Comparison of ENCODE assay signal across 17 mouse cellular contexts in the genomic region with DNA sequence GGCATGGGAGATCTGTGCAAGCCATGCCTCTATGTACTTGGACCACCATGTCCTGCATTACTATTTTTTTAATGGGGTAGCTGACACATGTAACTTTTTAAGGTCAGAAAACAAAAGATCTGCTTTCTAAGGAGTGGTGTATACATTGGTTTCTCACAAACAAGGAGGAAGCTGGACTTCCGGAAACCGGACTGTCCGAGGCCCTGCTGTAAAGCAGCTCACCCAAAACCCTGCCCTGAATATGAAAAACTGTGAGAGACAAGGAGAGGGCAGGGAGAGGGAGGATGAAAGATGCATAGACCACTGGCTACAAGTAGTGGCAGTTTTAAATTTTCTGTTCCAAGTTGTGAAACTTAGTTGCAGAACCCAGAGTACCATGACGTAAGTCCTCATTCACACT. TPM values are rescaled to one million over a fixed set of nuclear protein-coding genes. Genes with fewer than 3 reads are reported as not detected.
"Had no signal": no experiment of that assay in that cellular context is flagged by ENCODE, and none has a peak within 500 bp of the region (broad histone marks: within the 10 kb centered on the region; RNA-seq: fewer than 3 reads in every experiment).

No protein-coding gene starts in this region.

- H3K27me3 ChIP-seq: limb, embryonic 12.5 days; limb, embryonic 15.5 days; midbrain, embryonic 13.5 days had no signal

- H3K4me1 ChIP-seq: limb, embryonic 12.5 days; limb, embryonic 15.5 days; midbrain, embryonic 13.5 days had no signal

- H3K4me3 ChIP-seq: limb, embryonic 12.5 days; limb, embryonic 15.5 days; midbrain, embryonic 13.5 days had no signal

- DNase-seq: kidney, adult 9 months; kidney, postnatal 14 days; kidney, postnatal 4 days; left cerebral cortex, postnatal 4 days; liver, postnatal 0 days; lung, embryonic 14.5 days; lung, postnatal 10 days; lung, postnatal 36 days; thymus, adult 18-20 months; thymus, postnatal 36 days had no signal

- H3K27ac ChIP-seq: limb, embryonic 12.5 days; limb, embryonic 15.5 days; liver, embryonic 14.5 days; midbrain, embryonic 13.5 days had no signal

- H3K36me3 ChIP-seq: limb, embryonic 12.5 days; limb, embryonic 15.5 days; midbrain, embryonic 13.5 days had no signal

- H3K9me3 ChIP-seq: limb, embryonic 12.5 days; limb, embryonic 15.5 days; midbrain, embryonic 13.5 days had no signal

RNA-seq across cellular contexts. Expression of gene Cd80, which starts 4.6 kb away (rescaled TPM):
- total RNA-seq: megakaryocyte-erythroid progenitor cell, adult 5-6 weeks had no signal

RNA-seq across cellular contexts. Expression of gene Pla1a, which starts 27.0 kb away (rescaled TPM):
- total RNA-seq: megakaryocyte progenitor cell, adult 5-6 weeks; megakaryocyte-erythroid progenitor cell, adult 5-6 weeks; monocyte, adult 5-6 weeks had no signal
